Mouse (Mus musculus) olfactory bulb, adult 2 months (tissue): ENCODE data around the gene 4930452B06Rik. TPM values are rescaled to one million over a fixed set of nuclear protein-coding genes. Genes with fewer than 3 reads are reported as not detected.

Experiments used
- H3K27ac ChIP-seq: fragments of 200-500 bp; 2 replicates; pipeline ENCODE4 v1.5.1; 2012; ENCODE audit warnings: low read depth, low read length; ENCODE audit not compliant: insufficient read depth
- H3K4me1 ChIP-seq: fragments of 200-500 bp; 2 replicates; pipeline ENCODE4 v1.6.1; 2012; ENCODE audit warnings: low read length; ENCODE audit not compliant: control insufficient read depth, insufficient read depth
- H3K4me3 ChIP-seq: fragments of 200-500 bp; 2 replicates; pipeline ENCODE4 v1.5.1; 2012; ENCODE audit warnings: mild to moderate bottlenecking, low read depth, low read length, moderate library complexity; ENCODE audit not compliant: insufficient read depth
- CTCF ChIP-seq: fragments of 200-500 bp; IDR thresholded peaks from 2 replicates; pipeline ENCODE4 v1.5.1; 2012; ENCODE audit warnings: low read depth, mild to moderate bottlenecking, low read length, moderate library complexity; ENCODE audit not compliant: insufficient read depth
- POLR2A ChIP-seq: fragments of 200-500 bp; IDR thresholded peaks from 2 replicates; pipeline ENCODE4 v1.6.1; 2012; ENCODE audit warnings: mild to moderate bottlenecking, low read depth, low read length, moderate library complexity; ENCODE audit not compliant: insufficient read depth
- WGBS: fragments of 180-500 bp; shearing (Covaris S2); methylation state at CpG from one replicate; pipeline ENCODE4 v1.1.7; 2018; 5-methylcytosine and 5-hydroxymethylcytosine counted together
- polyA plus RNA-seq: library from polyadenylated mRNA; stranded (reverse); fragments of >200 nt; gene quantifications from 2 replicates; pipeline ENCODE4 v1.2.4, GENCODE M21; 2012; ENCODE audit warnings: low replicate concordance; ENCODE audit not compliant: missing spikeins, insufficient read depth, insufficient read length

Gene 4930452B06Rik
- polyA plus RNA-seq, 1 experiment, result not detected

- no peak overlapping the region for H3K27ac ChIP-seq
- TF ChIP-seq CTCF (no peak), POLR2A (no peak)
- peaks cover 2% of the 10 kb centered on the region; the same call in 1 of the 2 replicates for H3K4me1 ChIP-seq
- no peak overlapping the region for H3K4me3 ChIP-seq
Observed at GRCm38 (mm10) chr14:8508669-8509068, 157.4 kb downstream of the 4930452B06Rik start.

- WGBS, result 87% methylated on average over 2 of the region's 2 CpGs
- H3K4me3 ChIP-seq, result no peak overlapping the region
- no peak for TF ChIP-seq CTCF
- H3K4me1 ChIP-seq, result peaks cover 5% of the 10 kb centered on the region; the same call in 1 of the 2 replicates
- no peak overlapping the region for H3K27ac ChIP-seq
Observed at GRCm38 (mm10) chr14:8504206-8504605, 161.8 kb downstream of the 4930452B06Rik start.

GRCm38 (mm10) chr14:8503345-8503744 is 162.7 kb downstream of the 4930452B06Rik start:
- Histone ChIP-seq H3K27ac (no peak overlapping the region), H3K4me3 (no peak overlapping the region), H3K4me1 (peaks cover 5% of the 10 kb centered on the region; the same call in 1 of the 2 replicates)
- WGBS, result 96% methylated on average over 3 of the region's 3 CpGs
- TF ChIP-seq POLR2A, result no peak
- TF ChIP-seq CTCF, result no peak

- 57% methylated on average over 5 of the region's 5 CpGs for WGBS
- Histone ChIP-seq H3K27ac (no peak overlapping the region), H3K4me3 (no peak overlapping the region), H3K4me1 (peaks cover 5% of the 10 kb centered on the region; the same call in 1 of the 2 replicates)
- TF ChIP-seq POLR2A (no peak), CTCF (no peak)
Observed at GRCm38 (mm10) chr14:8502496-8502895, 163.5 kb downstream of the 4930452B06Rik start.

GRCm38 (mm10) chr14:8495691-8496090 is 170.3 kb downstream of the 4930452B06Rik start:
- H3K4me1 ChIP-seq, result no peaks in the 10 kb centered on the region
- WGBS, result 92% methylated on average over 2 of the region's 2 CpGs
- H3K27ac ChIP-seq, result no peak overlapping the region
- H3K4me3 ChIP-seq, result no peak overlapping the region
- TF ChIP-seq CTCF (no peak), POLR2A (no peak)

GRCm38 (mm10) chr14:8494952-8495351 is 171.1 kb downstream of the 4930452B06Rik start:
- TF ChIP-seq CTCF, result no peak
- no peak for TF ChIP-seq POLR2A
- WGBS, result 43% methylated on average over 4 of the region's 4 CpGs
- Histone ChIP-seq H3K4me3 (no peak overlapping the region), H3K4me1 (no peaks in the 10 kb centered on the region), H3K27ac (no peak overlapping the region)

GRCm38 (mm10) chr14:8494260-8494659 is 171.8 kb downstream of the 4930452B06Rik start:
- H3K4me1 ChIP-seq, result no peaks in the 10 kb centered on the region
- H3K4me3 ChIP-seq, result no peak overlapping the region
- H3K27ac ChIP-seq, result no peak overlapping the region
- TF ChIP-seq CTCF (no peak), POLR2A (no peak)
- 97% methylated on average over 1 of the region's 1 CpGs for WGBS

GRCm38 (mm10) chr14:8478098-8478497 is 187.9 kb downstream of the 4930452B06Rik start:
- Histone ChIP-seq H3K4me1 (0 out of 2 replicates have a peak, but pooled peaks cover 6% of the 10 kb centered on the region), H3K27ac (no peak overlapping the region), H3K4me3 (no peak overlapping the region)
- 73% methylated on average over 5 of the region's 5 CpGs for WGBS
- TF ChIP-seq POLR2A (no peak), CTCF (no peak)

GRCm38 (mm10) chr14:8477348-8477747 is 188.7 kb downstream of the 4930452B06Rik start:
- H3K4me1 ChIP-seq, result 0 out of 2 replicates have a peak, but pooled peaks cover 6% of the 10 kb centered on the region
- 67% methylated on average over 8 of the region's 8 CpGs for WGBS
- H3K4me3 ChIP-seq, result no peak overlapping the region
- no peak overlapping the region for H3K27ac ChIP-seq
- TF ChIP-seq POLR2A (no peak), CTCF (no peak)

GRCm38 (mm10) chr14:8476606-8477005 is 189.4 kb downstream of the 4930452B06Rik start:
- WGBS, result 41% methylated on average over 3 of the region's 3 CpGs
- Histone ChIP-seq H3K27ac (no peak overlapping the region), H3K4me3 (no peak overlapping the region), H3K4me1 (0 out of 2 replicates have a peak, but pooled peaks cover 6% of the 10 kb centered on the region)
- TF ChIP-seq POLR2A, result no peak
- TF ChIP-seq CTCF, result no peak

- TF ChIP-seq CTCF, result no peak
- no peak for TF ChIP-seq POLR2A
- no peak overlapping the region for H3K4me3 ChIP-seq
- WGBS, result 72% methylated on average over 5 of the region's 5 CpGs
- H3K4me1 ChIP-seq, result 0 out of 2 replicates have a peak, but pooled peaks cover 6% of the 10 kb centered on the region
- H3K27ac ChIP-seq, result no peak overlapping the region
Observed at GRCm38 (mm10) chr14:8475851-8476250, 190.2 kb downstream of the 4930452B06Rik start.
